Mouse (Mus musculus) v-Abl transformed pro-B cells (cell line): ENCODE results near the gene Eif3k.

Source experiments
- in situ Hi-C, 2 experiments: fragments of 400-800 bp; cut with MboI; formaldehyde crosslinking; loops; one replicate each; pipeline ENCODE4 v1.15.1; 2025; ENCODE audit not compliant: unreplicated experiment in 2 of 2

The Eif3k gene

GRCm38 (mm10) chr7:28981651-28982273, at the start of gene Eif3k, which contains the start of gene Map4k1:
Gene Eif3k, minus strand, starts transcription at chr7:28981864.
Gene Map4k1, plus strand, starts transcription at chr7:28982050.
- in situ Hi-C loops, result loop anchor here in 1 of 2 experiments (10.0 kb wide), 1 partner anchor 193 kb away; the partner anchor contains the start of genes Ggn and Spred3

GRCm38 (mm10) chr7:29029690-29030656, 48.3 kb upstream of the Eif3k start:
- in situ Hi-C loops, result loop anchor here in 1 of 2 experiments (10.0 kb wide), 1 partner anchor 245 kb away; the partner anchor contains the start of gene Rinl

GRCm38 (mm10) chr7:29028761-29029160, 47.1 kb upstream of the Eif3k start:
- in situ Hi-C loops, result no loop called here

DNA sequence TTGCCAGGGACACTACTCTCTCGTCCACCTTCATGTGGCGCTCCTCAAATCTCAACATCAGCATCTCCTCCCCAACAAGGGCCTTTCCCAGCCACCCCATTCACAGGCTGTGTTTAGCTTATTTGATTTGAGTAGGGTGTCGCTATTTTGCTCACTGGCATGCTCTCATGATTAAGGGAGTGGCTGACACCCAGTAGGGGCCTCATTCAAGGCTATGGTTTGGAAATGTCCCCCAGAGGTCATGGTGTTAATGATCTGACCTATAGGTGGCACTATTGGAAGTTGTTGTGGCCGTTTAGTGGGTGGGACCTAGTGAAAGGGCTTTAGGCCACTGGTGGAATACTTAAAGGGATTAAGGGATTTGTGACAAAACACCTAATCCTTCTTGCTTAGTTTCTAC, 45.1 kb upstream of the Eif3k start:
- in situ Hi-C loops, result no loop called here

DNA sequence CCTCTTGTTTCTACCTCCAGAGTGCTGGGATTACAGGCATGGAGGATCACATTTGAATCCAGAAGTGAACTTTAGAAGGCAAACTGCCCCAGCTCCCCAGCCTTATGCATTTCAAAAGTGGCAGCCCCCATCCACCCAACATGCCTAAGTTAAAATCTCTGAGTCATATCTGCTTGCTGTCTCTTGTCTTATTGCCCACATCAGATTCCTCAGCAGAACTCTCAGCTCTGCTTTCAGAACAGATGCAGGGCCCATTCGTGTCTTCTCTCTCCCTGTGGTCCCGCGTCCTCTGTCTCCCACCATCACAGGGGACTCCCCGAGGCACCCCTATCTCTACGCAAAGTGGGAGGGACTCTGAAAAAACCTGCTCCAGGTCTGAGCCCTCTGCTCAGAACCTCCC, 44.5 kb upstream of the Eif3k start:
- in situ Hi-C loops, result no loop called here

GRCm38 (mm10) chr7:29025566-29025965, 43.9 kb upstream of the Eif3k start:
- in situ Hi-C loops, result no loop called here

DNA sequence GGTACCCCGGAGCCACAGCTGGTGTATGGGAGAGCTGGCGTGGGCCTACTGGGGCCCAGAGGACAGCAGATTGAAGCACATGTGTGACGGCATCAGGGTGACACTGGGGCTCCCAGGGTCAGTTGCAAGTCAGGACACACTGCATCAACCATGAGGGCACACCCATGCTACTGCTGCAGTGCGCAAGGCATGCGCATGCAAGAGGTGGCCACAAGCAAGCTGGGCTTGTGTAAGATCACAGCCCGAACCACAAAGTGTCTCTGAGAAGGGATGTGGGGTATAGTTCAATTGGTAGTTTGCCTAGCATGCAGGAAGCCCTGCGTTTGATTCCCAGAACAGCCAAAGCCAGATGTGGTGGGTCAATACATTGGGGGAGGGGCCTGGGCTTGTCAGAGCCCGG, 41.9 kb upstream of the Eif3k start:
- in situ Hi-C loops, result loop anchor here in 1 of 2 experiments (5.0 kb wide), 1 partner anchor 36 kb away; no protein-coding TSS in a partner anchor

DNA sequence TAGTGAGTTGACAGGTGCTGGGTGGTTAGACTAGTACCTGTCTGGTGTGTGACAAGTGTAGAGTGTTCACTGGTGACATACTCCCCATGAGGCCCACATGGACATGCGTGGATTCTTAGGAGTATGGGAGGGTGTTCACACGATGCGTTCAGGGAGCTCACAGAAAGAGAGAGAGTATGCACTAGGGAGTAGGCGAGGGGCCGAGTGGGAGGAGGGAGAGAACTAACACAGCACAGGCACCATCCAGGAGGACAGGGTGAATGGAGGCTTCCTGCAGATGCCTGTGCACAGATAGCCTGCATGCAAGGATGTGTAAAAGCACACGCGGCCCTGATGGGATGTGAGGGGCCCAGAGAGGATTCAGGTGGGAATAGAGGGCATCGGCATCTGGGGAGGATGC, 40.8 kb upstream of the Eif3k start:
- in situ Hi-C loops, result loop anchor here in 1 of 2 experiments (5.0 kb wide), 1 partner anchor 35 kb away; no protein-coding TSS in a partner anchor

- in situ Hi-C loops, result loop anchor here in 1 of 2 experiments (5.0 kb wide), 1 partner anchor 32 kb away; no protein-coding TSS in a partner anchor
Observed at GRCm38 (mm10) chr7:29019447-29020220, 38.0 kb upstream of the Eif3k start.

DNA sequence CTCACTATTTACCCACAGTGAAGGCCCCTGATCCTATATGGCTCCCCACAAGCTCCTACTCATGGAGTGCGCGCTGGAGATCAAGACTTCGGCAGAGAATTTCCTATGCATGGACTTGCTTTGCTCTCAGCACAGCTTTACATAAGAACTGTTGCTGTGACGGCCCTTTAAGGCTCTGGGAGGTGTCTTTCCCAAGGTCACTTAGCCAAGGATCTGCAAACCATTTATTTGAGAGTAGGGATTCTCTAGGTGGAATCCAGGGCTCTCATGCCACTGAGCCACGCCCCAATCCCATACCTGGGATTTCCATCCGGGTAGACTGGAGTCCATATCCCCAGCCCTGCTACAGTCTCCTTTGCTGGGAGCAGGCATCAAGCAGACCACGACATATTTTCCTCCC, 35.6 kb upstream of the Eif3k start:
- in situ Hi-C loops, result no loop called here

DNA sequence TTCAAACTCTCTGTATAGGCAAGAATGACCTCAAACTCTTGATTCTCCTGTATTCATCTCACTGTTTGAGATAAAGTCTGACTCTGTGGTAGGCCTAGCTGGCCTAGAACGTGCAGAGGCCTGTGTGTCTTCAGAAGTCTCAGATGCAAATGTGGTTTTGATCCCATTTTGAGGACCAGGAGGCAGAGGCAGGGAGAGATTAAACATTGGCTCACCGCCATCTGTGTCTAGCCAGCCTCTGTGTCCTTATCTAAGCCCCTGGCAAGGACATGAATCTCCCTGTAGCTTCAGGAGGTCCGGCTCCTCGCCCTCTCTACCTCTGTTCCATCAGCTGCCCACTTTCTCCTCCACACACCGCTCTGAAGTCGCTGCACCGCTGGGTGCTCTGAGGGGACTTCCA, 34.8 kb upstream of the Eif3k start:
- in situ Hi-C loops, result no loop called here

- in situ Hi-C loops, result no loop called here
Observed at GRCm38 (mm10) chr7:29014984-29015383, 33.3 kb upstream of the Eif3k start.

GRCm38 (mm10) chr7:29008714-29009113, 27.1 kb upstream of the Eif3k start:
- in situ Hi-C loops, result no loop called here

GRCm38 (mm10) chr7:29008171-29008570, 26.5 kb upstream of the Eif3k start:
- in situ Hi-C loops, result no loop called here

DNA sequence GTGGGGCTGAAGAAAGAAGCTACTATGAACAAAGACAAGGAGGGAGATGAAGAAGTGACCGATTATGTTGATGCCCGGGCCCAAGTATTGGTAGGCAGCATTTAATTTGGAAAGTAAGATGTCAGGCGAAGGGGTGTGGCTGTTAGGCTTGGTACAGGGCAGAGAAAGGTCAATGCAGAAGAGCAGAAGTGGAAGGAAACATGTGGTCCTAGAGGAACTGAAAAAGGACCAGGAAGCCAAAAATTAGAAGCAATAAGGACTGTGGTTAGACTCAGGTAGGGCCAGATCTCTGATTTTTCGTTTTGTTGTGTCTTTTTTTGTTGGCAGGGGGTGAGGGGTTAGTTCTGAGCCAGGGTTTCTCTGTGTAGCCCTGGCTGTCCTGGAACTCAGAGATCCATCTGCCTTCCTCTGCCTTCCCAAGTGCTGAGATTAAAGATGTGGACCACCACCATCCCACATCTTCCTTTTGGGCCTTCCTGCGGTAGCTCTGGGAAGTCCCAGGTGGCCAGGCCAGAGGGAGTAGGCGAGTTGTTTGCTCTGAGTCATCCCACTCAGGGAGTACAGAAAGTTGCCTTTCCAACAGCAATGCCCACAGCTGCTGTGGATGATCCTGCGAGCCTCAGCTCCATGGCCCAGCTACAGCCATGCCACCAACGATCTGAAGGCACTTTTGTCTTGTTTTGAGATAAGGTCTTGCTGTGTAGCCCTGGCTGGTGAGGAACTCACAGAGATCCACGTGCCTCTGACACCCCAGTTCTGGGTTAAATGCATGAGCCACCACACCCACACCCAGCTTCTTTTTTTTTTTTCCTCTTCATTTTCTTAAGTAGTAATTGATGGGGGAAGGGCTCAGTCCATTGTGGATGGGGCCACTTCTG, 25.8 kb upstream of the Eif3k start:
- in situ Hi-C loops, result no loop called here

GRCm38 (mm10) chr7:29000651-29001605, 19.3 kb upstream of the Eif3k start:
- in situ Hi-C loops, result no loop called here

DNA sequence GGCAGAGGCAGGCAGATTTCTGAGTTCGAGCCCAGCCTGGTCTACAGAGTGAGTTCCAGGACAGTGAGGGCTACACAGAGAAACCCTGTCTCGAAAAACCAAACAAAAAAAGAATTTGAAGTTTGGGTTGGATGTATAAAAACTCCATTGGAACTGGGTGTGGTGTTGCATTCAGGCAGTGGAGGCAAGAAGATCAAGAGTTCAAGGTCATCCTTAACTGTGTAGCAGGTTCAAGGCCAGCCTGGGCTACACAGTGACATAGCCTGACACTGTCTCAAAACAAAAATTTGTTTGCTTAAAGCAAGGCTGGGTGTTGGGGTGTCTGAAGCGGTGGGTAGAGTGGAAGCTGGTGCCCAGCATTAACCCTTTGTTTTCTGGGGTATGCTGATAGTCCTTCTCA, 11.7 kb upstream of the Eif3k start:
- in situ Hi-C loops, result no loop called here

- in situ Hi-C loops, result no loop called here
Observed at GRCm38 (mm10) chr7:28992997-28993396, 11.3 kb upstream of the Eif3k start.
